Mouse (Mus musculus) adrenal gland, adult (tissue): ENCODE data around the gene Rhox3f.
"Not testable (repeated sequence)": the region's sequence is repeated elsewhere in the genome, so short reads cannot be mapped to it uniquely, and the experiment has no call there.

ENCODE experiments used
- DNase-seq, 2 experiments: peaks; one replicate each; pipeline ENCODE4 v3.0.0; 2022 to 2023; ENCODE audit warnings: low spot score in 1 of 2; ENCODE audit not compliant: inconsistent age in 2 of 2

Gene Rhox3f

GRCm38 (mm10) chrX:37580692-37581091, at the start of gene Rhox3f:
Gene Rhox3f, plus strand, starts transcription at chrX:37580992.
- not testable (repeated sequence) for DNase-seq

GRCm38 (mm10) chrX:37541719-37542118, 39.1 kb upstream of the Rhox3f start, which contains the start of gene Rhox3e:
Gene Rhox3e, plus strand, starts transcription at chrX:37542019.
- not testable (repeated sequence) for DNase-seq

GRCm38 (mm10) chrX:37557112-37557511, 23.7 kb upstream of the Rhox3f start, which contains the start of gene Rhox4e:
Gene Rhox4e, plus strand, starts transcription at chrX:37557412.
- DNase-seq, result not testable (repeated sequence)

GRCm38 (mm10) chrX:37571105-37571504, 9.7 kb upstream of the Rhox3f start, which contains the start of gene Rhox2f:
Gene Rhox2f, plus strand, starts transcription at chrX:37571405.
- not testable (repeated sequence) for DNase-seq

- DNase-seq, result not testable (repeated sequence)
These were observed 8.2 kb upstream of the Rhox3f start for GRCm38 (mm10) chrX:37572638-37573037.

GRCm38 (mm10) chrX:37607604-37608003, 26.8 kb downstream of the Rhox3f start, which contains the start of gene Rhox4f:
Gene Rhox4f, minus strand, starts transcription at chrX:37607704.
- not testable (repeated sequence) for DNase-seq

GRCm38 (mm10) chrX:37628512-37628911, 47.7 kb downstream of the Rhox3f start, which contains the start of gene Rhox3g:
Gene Rhox3g, minus strand, starts transcription at chrX:37628612.
- not testable (repeated sequence) for DNase-seq
